Mouse (Mus musculus) kidney, embryonic 14.5 days (tissue): ENCODE measurements around the gene Ttll10. TPM values are rescaled to one million over a fixed set of nuclear protein-coding genes. Genes with fewer than 3 reads are reported as not detected.

ENCODE experiments used
- ATAC-seq: fragments of 200-750 bp; cut with Nextera tagmentation; 2 replicates; pipeline ENCODE4 v1.8.0; 2017; ENCODE audit warnings: moderate number of reproducible peaks, mild to moderate bottlenecking, moderate TSS enrichment, moderate library complexity; ENCODE audit not compliant: low FRiP score, low TSS enrichment
- H3K27ac ChIP-seq: fragments of 300-500 bp; sonication (generic); 2 replicates; pipeline ENCODE4 v1.5.1; 2014; ENCODE audit warnings: low read depth, mild to moderate bottlenecking, low read length, moderate library complexity, mixed read lengths
- H3K27me3 ChIP-seq: fragments of 300-500 bp; sonication (generic); 2 replicates; pipeline ENCODE4 v1.6.1; 2014; ENCODE audit warnings: mild to moderate bottlenecking, low read length; ENCODE audit not compliant: control insufficient read depth, insufficient read depth
- H3K36me3 ChIP-seq: fragments of 300-500 bp; sonication (generic); 2 replicates; pipeline ENCODE4 v1.6.1; 2014; ENCODE audit warnings: low read length, mixed read lengths; ENCODE audit not compliant: control insufficient read depth, insufficient read depth
- H3K4me1 ChIP-seq: fragments of 300-500 bp; sonication (generic); 2 replicates; pipeline ENCODE4 v1.6.1; 2014; ENCODE audit warnings: low read length, mixed read lengths; ENCODE audit not compliant: control insufficient read depth, insufficient read depth
- H3K4me2 ChIP-seq: fragments of 300-500 bp; sonication (generic); replicated peaks from 2 replicates; pipeline ENCODE4 v1.6.1; 2014; ENCODE audit warnings: low read depth, mild to moderate bottlenecking, low read length
- H3K4me3 ChIP-seq: fragments of 300-500 bp; sonication (generic); 2 replicates; pipeline ENCODE4 v1.5.1; 2014; ENCODE audit warnings: mild to moderate bottlenecking, low read length
- H3K9ac ChIP-seq: fragments of 300-500 bp; sonication (generic); 2 replicates; pipeline ENCODE4 v1.6.1; 2014; ENCODE audit warnings: low read depth, mild to moderate bottlenecking, low read length, moderate library complexity
- H3K9me3 ChIP-seq: fragments of 300-500 bp; sonication (generic); 2 replicates; pipeline ENCODE4 v1.6.1; 2016; ENCODE audit warnings: low read length; ENCODE audit not compliant: control insufficient read depth
- WGBS: fragments of 180-500 bp; shearing (Covaris S2); extraction: QIAGEN DNeasy Blood & Tissue Kit; methylation state at CpG from one replicate; pipeline ENCODE4 v1.1.7; 2014; 5-methylcytosine and 5-hydroxymethylcytosine counted together
- polyA plus RNA-seq: library from polyadenylated mRNA; unstranded; fragments of >200 nt; fragmentation: Nextera tagmentation; extraction: Ambion mirVana; gene quantifications from 2 replicates; pipeline ENCODE4 v1.2.1, GENCODE M21; 2014

Ttll10 gene
- polyA plus RNA-seq, 1 experiment from 2014 or later, result 6.0 TPM

- Histone ChIP-seq H3K4me3 (peak overlapping the region; percentile 22), H3K9ac (no peak overlapping the region), H3K27me3 (peaks cover 11% of the 10 kb centered on the region; the same call in 1 of the 2 replicates), H3K36me3 (no peaks in the 10 kb centered on the region), H3K4me1 (peaks cover 19% of the 10 kb centered on the region), H3K4me2 (peak overlapping the region; percentile 39), H3K27ac (no peak overlapping the region), H3K9me3 (no peaks in the 10 kb centered on the region)
- no peak for ATAC-seq
- WGBS, result 8% methylated on average over 25 of the region's 25 CpGs
Observed at GRCm38 (mm10) chr4:156034901-156035300, 24.3 kb downstream of the Ttll10 start.

- 69% methylated on average over 4 of the region's 4 CpGs for WGBS
- no peak overlapping the region; the same call in 1 of the 2 replicates for H3K4me3 ChIP-seq
Observed at GRCm38 (mm10) chr4:156034301-156034700, 24.9 kb downstream of the Ttll10 start.

GRCm38 (mm10) chr4:156033476-156034119, 25.6 kb downstream of the Ttll10 start:
- Histone ChIP-seq H3K4me1 (peaks cover 19% of the 10 kb centered on the region), H3K36me3 (no peaks in the 10 kb centered on the region), H3K4me2 (no peak overlapping the region), H3K4me3 (no peak overlapping the region), H3K9ac (no peak overlapping the region), H3K27ac (no peak overlapping the region), H3K9me3 (no peaks in the 10 kb centered on the region), H3K27me3 (peaks cover 11% of the 10 kb centered on the region; the same call in 1 of the 2 replicates)
- ATAC-seq, result no peak
- WGBS, result 41% methylated on average over 6 of the region's 6 CpGs

More at GRCm38 (mm10) chr4:156034301-156034700, 24.9 kb downstream of the Ttll10 start:
- peaks cover 19% of the 10 kb centered on the region for H3K4me1 ChIP-seq
- H3K27ac ChIP-seq, result no peak overlapping the region
- H3K27me3 ChIP-seq, result peaks cover 11% of the 10 kb centered on the region; the same call in 1 of the 2 replicates
- H3K36me3 ChIP-seq, result no peaks in the 10 kb centered on the region
- H3K9me3 ChIP-seq, result no peaks in the 10 kb centered on the region
- H3K4me2 ChIP-seq, result no peak overlapping the region
- ATAC-seq, result no peak
- H3K9ac ChIP-seq, result no peak overlapping the region

- H3K9ac ChIP-seq, result no peak overlapping the region
- H3K4me2 ChIP-seq, result no peak overlapping the region; the same call in 1 of the 2 replicates
- H3K4me1 ChIP-seq, result peaks cover 19% of the 10 kb centered on the region
- no peaks in the 10 kb centered on the region for H3K9me3 ChIP-seq
- H3K27me3 ChIP-seq, result peaks cover 11% of the 10 kb centered on the region; the same call in 1 of the 2 replicates
- H3K4me3 ChIP-seq, result no peak overlapping the region
- WGBS, result 79% methylated on average over 4 of the region's 4 CpGs
- peaks cover 2% of the 10 kb centered on the region; the same call in 1 of the 2 replicates for H3K36me3 ChIP-seq
- ATAC-seq, result no peak
- H3K27ac ChIP-seq, result peak overlapping the region; percentile 92; the same call in 1 of the 2 replicates
Observed at GRCm38 (mm10) chr4:156032856-156033255, 26.4 kb downstream of the Ttll10 start.

- peak overlapping the region; percentile 69 for H3K9ac ChIP-seq
- H3K4me3 ChIP-seq, result peak overlapping the region; percentile 58
- peaks cover 9% of the 10 kb centered on the region; the same call in 1 of the 2 replicates for H3K36me3 ChIP-seq
- H3K9me3 ChIP-seq, result no peaks in the 10 kb centered on the region
- WGBS, result under 1% methylated on average over 24 of the region's 24 CpGs
- peaks cover 19% of the 10 kb centered on the region for H3K4me1 ChIP-seq
- H3K27ac ChIP-seq, result peak overlapping the region; percentile 92
- peaks cover 11% of the 10 kb centered on the region; the same call in 1 of the 2 replicates for H3K27me3 ChIP-seq
- peak overlapping the region; percentile 76 for H3K4me2 ChIP-seq
- peak; percentile 91 for ATAC-seq
Observed at GRCm38 (mm10) chr4:156031593-156032391, 27.4 kb downstream of the Ttll10 start.

GRCm38 (mm10) chr4:156031255-156031592, 28.0 kb downstream of the Ttll10 start:
- ATAC-seq, result peak; percentile 33
- peaks cover 9% of the 10 kb centered on the region; the same call in 1 of the 2 replicates for H3K36me3 ChIP-seq
- peaks cover 19% of the 10 kb centered on the region for H3K4me1 ChIP-seq
- H3K9ac ChIP-seq, result peak overlapping the region; percentile 69
- H3K27ac ChIP-seq, result peak overlapping the region; percentile 92
- H3K4me2 ChIP-seq, result peak overlapping the region; percentile 76
- peak overlapping the region; percentile 58 for H3K4me3 ChIP-seq
- 6% methylated on average over 7 of the region's 7 CpGs for WGBS
- peaks cover 11% of the 10 kb centered on the region; the same call in 1 of the 2 replicates for H3K27me3 ChIP-seq
- H3K9me3 ChIP-seq, result no peaks in the 10 kb centered on the region

GRCm38 (mm10) chr4:156030651-156031118, 28.5 kb downstream of the Ttll10 start:
- WGBS, result 65% methylated on average over 9 of the region's 9 CpGs
- H3K36me3 ChIP-seq, result peaks cover 9% of the 10 kb centered on the region; the same call in 1 of the 2 replicates
- 0 out of 2 replicates have a peak overlapping the region, but pooled peaks have one; percentile 26 for H3K27ac ChIP-seq
- H3K9me3 ChIP-seq, result no peaks in the 10 kb centered on the region
- peak overlapping the region; percentile 69 for H3K9ac ChIP-seq
- H3K4me1 ChIP-seq, result peaks cover 19% of the 10 kb centered on the region
- H3K4me2 ChIP-seq, result peak overlapping the region; percentile 76
- H3K4me3 ChIP-seq, result peak overlapping the region; percentile 58
- ATAC-seq, result 0 out of 2 replicates have a peak, but pooled peaks have one; percentile 0
- peaks cover 11% of the 10 kb centered on the region; the same call in 1 of the 2 replicates for H3K27me3 ChIP-seq

- Histone ChIP-seq H3K4me3 (no peak overlapping the region), H3K4me2 (no peak overlapping the region), H3K9ac (no peak overlapping the region), H3K27me3 (no peaks in the 10 kb centered on the region), H3K9me3 (no peaks in the 10 kb centered on the region), H3K36me3 (peaks cover 9% of the 10 kb centered on the region; the same call in 1 of the 2 replicates), H3K27ac (no peak overlapping the region), H3K4me1 (peaks cover 19% of the 10 kb centered on the region)
- no peak for ATAC-seq
- 83% methylated on average over 7 of the region's 7 CpGs for WGBS
Observed at GRCm38 (mm10) chr4:156028580-156028979, 30.6 kb downstream of the Ttll10 start.
